Mouse (Mus musculus) bone marrow, adult 2 months (tissue): Measurements from ENCODE around the gene Zbtb16.

Source experiments
- CTCF ChIP-seq: fragments of 200-500 bp; IDR thresholded peaks from 2 replicates; pipeline ENCODE4 v1.5.1; 2011; ENCODE audit warnings: low read length, control low read depth; ENCODE audit not compliant: control insufficient read depth, insufficient read depth
- POLR2A ChIP-seq: fragments of 200-500 bp; IDR thresholded peaks from 2 replicates; pipeline ENCODE4 v1.6.1; 2011; ENCODE audit warnings: low read depth, mild to moderate bottlenecking, control low read depth, low read length, borderline replicate concordance; ENCODE audit not compliant: control insufficient read depth

DNA sequence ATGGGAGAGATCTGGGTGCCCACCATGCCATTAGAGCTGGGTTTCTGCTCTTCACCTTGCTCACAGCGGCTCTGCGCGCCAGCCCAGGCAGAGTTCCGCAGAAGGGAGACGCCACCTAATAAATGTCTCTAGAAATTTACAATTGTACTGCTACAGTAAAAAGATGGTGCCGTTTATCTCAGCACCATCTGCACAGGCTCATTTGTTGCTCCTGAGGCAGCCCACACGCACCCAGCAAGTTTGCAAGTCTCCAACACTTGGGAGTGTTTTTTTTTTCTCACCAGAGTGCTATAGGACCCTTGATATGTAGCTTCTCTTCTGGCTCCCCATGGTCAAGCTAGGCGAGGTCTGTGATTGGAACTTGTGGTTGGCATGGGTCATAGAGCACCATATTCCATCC lies 36.9 kb upstream of the Zbtb16 start:
- TF ChIP-seq CTCF: no peak
- TF ChIP-seq POLR2A: no peak
